Mouse (Mus musculus) forebrain, embryonic 15.5 days (tissue): Measurements from ENCODE around the gene Fgfr2. TPM values are rescaled to one million over a fixed set of nuclear protein-coding genes. Genes with fewer than 3 reads are reported as not detected.

Source experiments
- ATAC-seq: fragments of 200-750 bp; cut with Nextera tagmentation; replicated peaks from 2 replicates; pipeline ENCODE4 v1.8.0; 2017; ENCODE audit warnings: mild to moderate bottlenecking, moderate TSS enrichment, moderate library complexity
- H3K27ac ChIP-seq: fragments of 300-500 bp; sonication (generic); replicated peaks from 2 replicates; pipeline ENCODE4 v1.5.1; 2015; ENCODE audit warnings: mild to moderate bottlenecking, inconsistent platforms
- H3K27me3 ChIP-seq: fragments of 300-500 bp; sonication (generic); 2 replicates; pipeline ENCODE4 v1.6.1; 2015; ENCODE audit warnings: inconsistent platforms
- H3K36me3 ChIP-seq: fragments of 300-500 bp; sonication (generic); 2 replicates; pipeline ENCODE4 v1.6.1; 2015; ENCODE audit warnings: mild to moderate bottlenecking, inconsistent platforms
- H3K4me1 ChIP-seq: fragments of 300-500 bp; sonication (generic); 2 replicates; pipeline ENCODE4 v1.6.1; 2015; ENCODE audit warnings: inconsistent platforms
- H3K4me2 ChIP-seq: fragments of 300-500 bp; sonication (generic); replicated peaks from 2 replicates; pipeline ENCODE4 v1.6.1; 2015; ENCODE audit warnings: mild to moderate bottlenecking, inconsistent platforms
- H3K4me3 ChIP-seq: fragments of 300-500 bp; sonication (generic); 2 replicates; pipeline ENCODE4 v1.5.1; 2015; ENCODE audit warnings: mild to moderate bottlenecking, inconsistent platforms
- H3K9ac ChIP-seq: fragments of 300-500 bp; sonication (generic); replicated peaks from 2 replicates; pipeline ENCODE4 v1.6.1; 2015; ENCODE audit warnings: mild to moderate bottlenecking, inconsistent platforms
- H3K9me3 ChIP-seq: fragments of 300-500 bp; sonication (generic); 2 replicates; pipeline ENCODE4 v1.6.1; 2016; ENCODE audit warnings: inconsistent platforms
- WGBS: fragments of 180-500 bp; shearing (Covaris S2); methylation state at CpG from one replicate; pipeline ENCODE4 v1.1.7; 2015; ENCODE audit warnings: mixed read lengths; 5-methylcytosine and 5-hydroxymethylcytosine counted together
- polyA plus RNA-seq: library from polyadenylated mRNA; unstranded; fragments of >200 nt; fragmentation: Nextera tagmentation; extraction: Ambion mirVana; gene quantifications from 2 replicates; pipeline ENCODE4 v1.2.1, GENCODE M21; 2015

Gene Fgfr2
- polyA plus RNA-seq, 1 experiment from 2014 or later = 48.1 TPM

DNA sequence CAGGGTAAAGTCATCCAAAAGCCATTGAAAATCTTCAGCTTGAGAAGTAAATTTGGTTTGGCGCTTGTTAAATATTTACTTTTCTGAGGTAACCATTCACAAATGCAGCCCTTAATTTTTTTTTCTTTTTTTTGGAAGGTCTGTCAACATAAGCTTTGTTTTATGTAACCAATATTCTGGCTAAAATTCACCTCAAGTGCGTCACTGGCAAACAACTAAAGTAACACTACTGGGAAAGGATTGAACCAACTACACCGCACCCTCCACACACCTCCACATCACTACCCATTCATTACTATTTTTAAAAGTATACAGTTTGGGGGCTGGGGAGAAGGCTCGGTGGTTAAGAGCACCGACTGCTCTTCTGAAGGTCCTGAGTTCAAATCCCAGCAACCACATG, 548.5 kb downstream of the Fgfr2 start:
- no peak overlapping the region for H3K4me3 ChIP-seq
- H3K27ac ChIP-seq = no peak overlapping the region
- H3K27me3 ChIP-seq = no peaks in the 10 kb centered on the region
- no peak for ATAC-seq
- H3K36me3 ChIP-seq = no peaks in the 10 kb centered on the region
- no peaks in the 10 kb centered on the region for H3K9me3 ChIP-seq
- H3K4me1 ChIP-seq = peaks cover 35% of the 10 kb centered on the region
- 91% methylated on average over 5 of the region's 5 CpGs for WGBS
- no peak overlapping the region for H3K9ac ChIP-seq
- H3K4me2 ChIP-seq = no peak overlapping the region

DNA sequence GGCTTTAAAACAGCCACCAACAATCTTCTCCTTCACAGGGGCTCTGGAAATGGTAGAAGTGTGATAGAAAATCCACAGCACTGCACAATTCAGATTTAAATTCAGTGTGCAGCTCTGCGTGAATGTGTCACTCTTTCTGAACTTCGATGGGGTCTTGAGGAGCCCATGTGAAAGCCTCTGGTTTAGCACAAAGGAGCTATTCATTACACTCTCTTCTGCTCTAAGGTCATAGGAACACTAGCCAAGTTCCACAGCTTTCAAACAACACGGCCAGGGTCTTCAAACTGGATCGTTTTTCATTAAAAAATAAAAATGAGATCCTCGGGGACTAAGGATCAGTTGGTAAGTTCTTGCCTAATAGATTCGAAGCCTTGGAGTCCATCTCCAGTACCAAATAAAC, 549.9 kb downstream of the Fgfr2 start:
- no peak for ATAC-seq
- H3K9me3 ChIP-seq = no peaks in the 10 kb centered on the region
- WGBS = 15% methylated on average over 6 of the region's 6 CpGs
- H3K4me3 ChIP-seq = no peak overlapping the region
- H3K9ac ChIP-seq = no peak overlapping the region
- no peaks in the 10 kb centered on the region for H3K36me3 ChIP-seq
- H3K4me2 ChIP-seq = no peak overlapping the region
- H3K27me3 ChIP-seq = no peaks in the 10 kb centered on the region
- peaks cover 35% of the 10 kb centered on the region for H3K4me1 ChIP-seq
- peak overlapping the region; percentile 42 for H3K27ac ChIP-seq

DNA sequence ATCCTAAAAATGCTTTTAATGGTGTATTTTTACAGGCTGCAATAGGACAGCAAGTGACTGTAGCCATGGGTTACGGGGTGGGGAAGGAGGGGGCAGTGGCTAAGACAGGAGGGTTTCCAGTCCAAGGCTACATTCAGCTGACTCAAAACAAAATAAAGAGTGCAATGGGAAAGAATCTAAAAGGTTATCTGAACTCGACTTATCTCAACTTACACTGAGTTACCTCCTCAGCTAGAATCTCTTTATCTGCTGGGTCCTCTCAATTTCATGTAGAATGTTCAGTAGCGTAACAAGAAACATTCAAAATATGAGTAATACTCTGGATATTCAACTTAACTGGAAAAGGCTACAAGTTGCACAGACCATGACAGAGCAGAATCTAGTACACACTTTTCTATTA, 550.4 kb downstream of the Fgfr2 start:
- Histone ChIP-seq H3K27ac (peak overlapping the region; percentile 42), H3K9ac (no peak overlapping the region), H3K27me3 (no peaks in the 10 kb centered on the region), H3K4me2 (peak overlapping the region; percentile 22; the same call in 1 of the 2 replicates), H3K4me1 (peaks cover 35% of the 10 kb centered on the region), H3K4me3 (no peak overlapping the region), H3K9me3 (no peaks in the 10 kb centered on the region), H3K36me3 (no peaks in the 10 kb centered on the region)
- ATAC-seq = no peak
- WGBS = 48% methylated on average over 3 of the region's 3 CpGs

DNA sequence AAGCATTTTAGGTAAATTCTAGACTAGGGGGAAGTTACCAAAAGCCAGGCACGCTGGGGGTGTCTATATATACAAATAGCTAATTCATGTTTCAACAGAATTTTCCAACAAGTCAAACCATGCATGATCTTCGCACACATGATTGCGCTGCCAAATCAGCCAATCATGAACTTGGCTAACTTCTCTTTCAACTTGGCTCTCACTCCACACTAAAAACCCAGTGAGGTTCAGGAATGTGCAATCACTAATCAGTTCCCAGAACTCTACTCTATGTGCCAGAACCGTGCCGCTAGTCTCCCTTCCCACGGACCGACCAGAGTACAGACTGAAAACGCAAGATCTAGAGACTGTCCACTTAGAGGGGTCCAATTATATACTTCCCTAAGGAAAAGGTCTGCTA, 551.7 kb downstream of the Fgfr2 start:
- H3K4me2 ChIP-seq = no peak overlapping the region
- H3K4me3 ChIP-seq = no peak overlapping the region
- H3K27ac ChIP-seq = peak overlapping the region; percentile 42; the same call in 1 of the 2 replicates
- H3K4me1 ChIP-seq = peaks cover 33% of the 10 kb centered on the region
- WGBS = 42% methylated on average over 8 of the region's 8 CpGs
- no peaks in the 10 kb centered on the region for H3K27me3 ChIP-seq
- H3K9me3 ChIP-seq = no peaks in the 10 kb centered on the region
- no peaks in the 10 kb centered on the region for H3K36me3 ChIP-seq
- ATAC-seq = no peak
- H3K9ac ChIP-seq = no peak overlapping the region

DNA sequence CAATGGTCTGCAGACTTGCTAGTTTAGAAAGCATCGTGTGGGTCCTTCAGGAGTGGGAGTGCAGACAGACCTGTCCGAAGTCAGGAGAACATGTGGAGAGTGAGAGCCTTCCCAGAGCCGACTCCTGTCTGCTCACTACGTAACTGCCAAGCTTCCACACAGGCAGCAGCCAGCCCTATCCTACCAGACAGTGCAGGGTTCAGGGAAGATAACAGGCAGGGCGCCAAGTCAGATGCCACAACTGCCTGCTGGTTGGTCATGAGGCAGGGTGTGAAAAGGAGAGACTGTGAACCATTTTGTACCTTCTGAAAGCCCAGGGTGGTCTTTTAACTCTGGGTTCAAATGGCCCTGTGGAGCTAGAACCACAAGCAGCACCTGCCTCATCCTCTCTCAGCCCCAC, 553.1 kb downstream of the Fgfr2 start:
- Histone ChIP-seq H3K36me3 (peaks cover 2% of the 10 kb centered on the region; the same call in 1 of the 2 replicates), H3K4me1 (peaks cover 26% of the 10 kb centered on the region), H3K27ac (no peak overlapping the region), H3K4me3 (no peak overlapping the region), H3K9me3 (no peaks in the 10 kb centered on the region), H3K9ac (no peak overlapping the region), H3K27me3 (no peaks in the 10 kb centered on the region), H3K4me2 (no peak overlapping the region)
- no peak for ATAC-seq
- WGBS = 80% methylated on average over 5 of the region's 5 CpGs

DNA sequence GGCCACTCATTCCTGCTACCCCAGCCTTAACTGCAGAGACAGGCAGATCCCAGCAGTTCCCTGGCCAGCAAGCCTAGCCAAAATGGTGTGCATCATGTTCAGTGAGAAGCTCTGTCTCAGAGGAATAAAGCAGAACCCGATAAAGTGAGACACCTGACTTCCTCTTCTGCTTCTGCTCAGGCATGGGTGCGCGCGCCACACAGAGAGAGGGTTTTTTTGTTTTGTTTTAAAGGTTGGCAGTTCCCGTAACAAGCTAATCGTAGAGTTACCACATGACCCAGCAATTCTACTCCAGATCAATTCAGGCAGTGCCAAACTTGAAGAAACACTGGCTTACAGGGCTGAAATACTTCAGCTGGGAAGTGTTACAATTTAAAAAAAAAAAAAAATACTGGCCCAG, 554.3 kb downstream of the Fgfr2 start:
- Histone ChIP-seq H3K4me3 (no peak overlapping the region), H3K9ac (no peak overlapping the region), H3K36me3 (peaks cover 7% of the 10 kb centered on the region; the same call in 1 of the 2 replicates), H3K27ac (no peak overlapping the region), H3K9me3 (no peaks in the 10 kb centered on the region), H3K4me2 (no peak overlapping the region), H3K4me1 (peaks cover 26% of the 10 kb centered on the region), H3K27me3 (no peaks in the 10 kb centered on the region)
- ATAC-seq = no peak
- 68% methylated on average over 6 of the region's 6 CpGs for WGBS

DNA sequence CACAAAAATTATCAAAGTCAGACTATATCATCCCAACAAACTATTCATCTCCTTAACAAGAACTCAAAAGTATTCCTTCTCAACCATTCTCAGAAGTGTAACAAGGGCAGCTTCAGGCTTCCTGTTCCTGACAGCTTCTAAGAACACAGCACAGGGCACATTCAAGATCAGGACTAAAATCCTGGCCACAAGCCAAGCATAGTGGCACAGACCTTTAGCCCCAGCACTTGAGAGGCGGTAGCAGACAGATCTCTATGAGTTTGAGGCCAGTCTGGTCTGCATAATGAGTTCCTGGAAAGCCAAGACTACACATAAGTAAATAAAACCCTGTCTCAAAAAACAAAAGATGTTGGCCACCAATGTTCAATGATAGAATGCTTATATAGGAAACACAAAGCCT, 557.3 kb downstream of the Fgfr2 start:
- H3K9me3 ChIP-seq = no peaks in the 10 kb centered on the region
- H3K4me1 ChIP-seq = peaks cover 6% of the 10 kb centered on the region; the same call in 1 of the 2 replicates
- H3K36me3 ChIP-seq = peaks cover 30% of the 10 kb centered on the region
- H3K9ac ChIP-seq = no peak overlapping the region
- WGBS = 20% methylated on average over 1 of the region's 1 CpGs
- ATAC-seq = no peak
- no peaks in the 10 kb centered on the region for H3K27me3 ChIP-seq
- no peak overlapping the region for H3K4me3 ChIP-seq
- H3K27ac ChIP-seq = no peak overlapping the region
- H3K4me2 ChIP-seq = no peak overlapping the region

DNA sequence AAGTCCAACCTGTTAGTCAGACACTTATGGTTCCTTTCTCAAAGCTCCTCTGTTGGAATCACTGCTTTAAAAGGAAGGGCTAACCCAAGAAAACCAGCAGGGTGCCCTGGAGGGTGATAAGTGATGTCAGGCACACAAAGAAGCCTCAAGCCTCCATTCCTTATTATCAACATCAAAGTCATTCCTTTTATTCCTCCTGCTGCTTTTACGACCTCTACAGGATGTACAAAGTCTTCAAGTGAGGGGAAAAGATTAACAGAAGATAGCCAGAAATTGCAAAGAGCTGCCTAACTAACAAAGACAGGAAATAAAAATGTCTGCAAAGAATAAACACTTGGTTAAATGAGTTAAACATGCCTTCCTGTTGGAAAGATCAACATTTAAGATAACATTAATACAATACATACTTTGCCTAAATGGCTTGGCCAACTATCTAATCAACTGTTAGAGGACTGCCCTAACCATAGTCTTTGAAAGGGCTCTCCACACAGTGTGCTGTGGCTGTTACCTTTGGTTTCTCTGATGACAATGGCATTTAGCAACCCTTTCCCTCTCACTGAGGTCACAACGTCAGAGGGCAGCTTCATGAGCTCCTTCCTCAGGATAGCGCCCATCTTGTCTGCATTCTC, 563.9 kb downstream of the Fgfr2 start:
- no peak overlapping the region for H3K4me3 ChIP-seq
- no peak overlapping the region for H3K4me2 ChIP-seq
- no peak overlapping the region for H3K27ac ChIP-seq
- H3K36me3 ChIP-seq = peaks cover 60% of the 10 kb centered on the region
- no peak overlapping the region for H3K9ac ChIP-seq
- H3K9me3 ChIP-seq = no peaks in the 10 kb centered on the region
- peaks cover 2% of the 10 kb centered on the region; the same call in 1 of the 2 replicates for H3K4me1 ChIP-seq
- H3K27me3 ChIP-seq = no peaks in the 10 kb centered on the region
- WGBS = 71% methylated on average over 3 of the region's 3 CpGs
- no peak for ATAC-seq

DNA sequence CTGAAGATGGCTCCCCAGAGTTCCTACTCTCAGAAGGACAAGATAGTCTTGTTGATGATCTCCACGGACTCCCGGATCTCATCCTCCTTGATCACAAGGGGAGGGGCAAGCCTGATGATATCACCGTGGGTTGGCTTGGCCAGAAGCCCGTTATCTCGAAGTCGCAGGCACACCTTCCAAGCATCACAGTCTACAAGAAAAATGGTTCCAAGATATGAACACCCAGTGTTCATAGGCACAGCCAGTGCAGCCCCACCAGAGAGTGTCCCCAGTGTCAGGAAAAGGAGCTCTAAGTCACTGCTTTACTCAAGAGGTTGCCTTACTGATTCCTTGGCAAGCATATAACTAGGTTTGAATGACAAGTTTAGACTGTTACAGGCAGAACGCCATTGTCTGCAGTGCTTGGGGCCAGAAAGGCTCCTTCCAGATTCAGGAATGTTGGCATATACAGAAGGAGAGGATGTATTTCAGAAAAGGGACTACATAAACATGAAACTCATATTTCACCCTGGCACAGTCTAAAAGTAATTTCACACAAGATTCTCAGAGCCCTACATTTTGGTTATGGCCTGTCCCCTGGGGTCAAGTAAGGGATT, 564.9 kb downstream of the Fgfr2 start:
- WGBS = 80% methylated on average over 7 of the region's 7 CpGs
- Histone ChIP-seq H3K27me3 (no peaks in the 10 kb centered on the region), H3K36me3 (peaks cover 51% of the 10 kb centered on the region), H3K4me2 (no peak overlapping the region), H3K9me3 (no peaks in the 10 kb centered on the region), H3K9ac (no peak overlapping the region), H3K4me1 (peaks cover 7% of the 10 kb centered on the region; the same call in 1 of the 2 replicates), H3K4me3 (no peak overlapping the region), H3K27ac (no peak overlapping the region)
- no peak for ATAC-seq

DNA sequence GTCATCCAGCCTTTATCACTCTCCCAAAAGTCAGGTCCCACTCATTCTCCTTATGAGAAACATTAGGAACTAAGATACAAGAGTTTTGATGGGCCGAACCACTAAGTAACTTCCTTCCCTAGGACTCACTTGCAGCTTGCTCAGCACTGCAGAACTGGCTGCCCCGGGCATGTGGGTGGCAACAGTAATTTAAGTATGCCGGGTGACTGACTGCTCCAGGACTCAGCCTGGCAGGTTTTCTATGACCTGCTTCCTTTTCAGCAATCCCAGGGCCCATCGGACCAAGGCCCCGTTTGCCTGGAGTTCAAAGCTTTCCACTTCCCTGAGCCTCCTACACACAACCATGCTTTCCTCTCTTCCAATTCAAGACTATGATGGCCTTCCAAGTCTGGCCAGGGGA, 566.6 kb downstream of the Fgfr2 start:
- ATAC-seq = no peak
- H3K4me3 ChIP-seq = no peak overlapping the region
- H3K4me2 ChIP-seq = no peak overlapping the region
- peaks cover 38% of the 10 kb centered on the region for H3K36me3 ChIP-seq
- 89% methylated on average over 5 of the region's 5 CpGs for WGBS
- peaks cover 7% of the 10 kb centered on the region; the same call in 1 of the 2 replicates for H3K4me1 ChIP-seq
- no peaks in the 10 kb centered on the region for H3K27me3 ChIP-seq
- H3K27ac ChIP-seq = no peak overlapping the region
- no peaks in the 10 kb centered on the region for H3K9me3 ChIP-seq
- no peak overlapping the region for H3K9ac ChIP-seq

DNA sequence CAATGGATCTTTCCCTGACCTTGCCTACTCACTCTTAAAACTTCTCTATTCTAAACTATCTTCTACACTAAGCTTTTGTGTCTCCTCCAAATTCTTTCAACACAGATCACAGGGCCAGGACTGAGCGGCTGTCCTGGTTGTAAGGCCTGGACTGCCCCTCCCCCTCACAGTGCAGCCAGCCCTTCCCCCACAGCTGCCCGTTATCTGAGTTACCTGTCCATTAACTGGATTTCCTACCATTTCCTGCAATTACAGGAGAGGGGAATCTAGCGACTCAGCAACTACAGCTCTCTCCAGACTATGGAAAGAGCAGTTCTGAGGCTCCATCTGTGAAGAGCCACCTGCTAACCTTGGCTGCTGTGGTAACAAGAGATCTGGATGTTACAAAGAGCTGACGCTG, 567.2 kb downstream of the Fgfr2 start:
- Histone ChIP-seq H3K27me3 (no peaks in the 10 kb centered on the region), H3K4me2 (no peak overlapping the region), H3K9ac (no peak overlapping the region), H3K4me3 (no peak overlapping the region), H3K9me3 (no peaks in the 10 kb centered on the region), H3K27ac (no peak overlapping the region), H3K36me3 (peaks cover 33% of the 10 kb centered on the region), H3K4me1 (peaks cover 10% of the 10 kb centered on the region)
- no peak for ATAC-seq
- WGBS = 39% methylated on average over 4 of the region's 4 CpGs

DNA sequence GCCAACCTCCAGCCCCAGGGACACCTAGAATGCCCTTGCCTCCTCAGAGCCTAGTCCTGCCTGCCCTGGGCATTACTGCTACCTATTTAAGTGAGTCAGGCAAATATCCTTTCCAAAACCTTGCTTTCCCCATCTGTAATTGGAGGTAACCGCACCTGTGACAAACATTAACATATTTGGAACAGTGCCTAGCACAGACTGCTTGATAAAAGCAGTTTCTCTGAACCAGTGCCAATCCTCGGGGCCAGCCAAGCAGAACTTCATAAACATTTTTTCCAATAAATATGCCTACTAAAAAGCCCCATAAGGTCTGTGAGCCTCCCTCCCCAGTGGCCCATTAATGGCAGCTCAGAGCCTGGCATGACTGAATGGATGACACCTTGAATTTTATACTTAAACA, 569.1 kb downstream of the Fgfr2 start:
- Histone ChIP-seq H3K27ac (no peak overlapping the region), H3K4me2 (no peak overlapping the region)

More for the DNA sequence above, 569.1 kb downstream of the Fgfr2 start:
- H3K27me3 ChIP-seq = no peaks in the 10 kb centered on the region
- H3K9ac ChIP-seq = no peak overlapping the region
- H3K4me3 ChIP-seq = no peak overlapping the region
- H3K36me3 ChIP-seq = peaks cover 16% of the 10 kb centered on the region; the same call in 1 of the 2 replicates
- H3K9me3 ChIP-seq = no peaks in the 10 kb centered on the region
- peaks cover 10% of the 10 kb centered on the region for H3K4me1 ChIP-seq
- WGBS = 29% methylated on average over 2 of the region's 2 CpGs
- ATAC-seq = no peak
